Mouse (Mus musculus) neural tube, embryonic 14.5 days (tissue): ENCODE results near the gene Plcb4. TPM values are rescaled to one million over a fixed set of nuclear protein-coding genes. Genes with fewer than 3 reads are reported as not detected.
A peak's percentile ranks its signal among the peaks of the same experiment; 100 is the strongest.

Source experiments
- ATAC-seq: fragments of 200-750 bp; cut with Nextera tagmentation; 2 replicates; pipeline ENCODE4 v1.8.0; 2017; ENCODE audit warnings: low read depth, mild to moderate bottlenecking, moderate TSS enrichment, moderate library complexity
- H3K27ac ChIP-seq: fragments of 300-500 bp; sonication (generic); 2 replicates; pipeline ENCODE4 v1.5.1; 2014; ENCODE audit warnings: low read depth, mild to moderate bottlenecking, control low read depth, low read length, moderate library complexity, mixed read lengths
- H3K27me3 ChIP-seq: fragments of 300-500 bp; sonication (generic); 2 replicates; pipeline ENCODE4 v1.6.1; 2014; ENCODE audit warnings: low read length; ENCODE audit not compliant: control insufficient read depth, insufficient read depth
- H3K36me3 ChIP-seq: fragments of 300-500 bp; sonication (generic); 2 replicates; pipeline ENCODE4 v1.6.1; 2014; ENCODE audit warnings: low read length, mixed read lengths; ENCODE audit not compliant: control insufficient read depth, insufficient read depth
- H3K4me1 ChIP-seq: fragments of 300-500 bp; sonication (generic); 2 replicates; pipeline ENCODE4 v1.6.1; 2014; ENCODE audit warnings: low read length; ENCODE audit not compliant: control insufficient read depth, insufficient read depth
- H3K4me2 ChIP-seq: fragments of 300-500 bp; sonication (generic); 2 replicates; pipeline ENCODE4 v1.6.1; 2014; ENCODE audit warnings: mild to moderate bottlenecking, low read depth, low read length, control low read depth
- H3K4me3 ChIP-seq: fragments of 300-500 bp; sonication (generic); 2 replicates; pipeline ENCODE4 v1.5.1; 2014; ENCODE audit warnings: low read depth, low read length, control low read depth, mixed read lengths
- H3K9ac ChIP-seq: fragments of 300-500 bp; sonication (generic); replicated peaks from 2 replicates; pipeline ENCODE4 v1.6.1; 2014; ENCODE audit warnings: low read depth, mild to moderate bottlenecking, control low read depth, low read length, mixed read lengths
- H3K9me3 ChIP-seq: fragments of 300-500 bp; sonication (generic); 2 replicates; pipeline ENCODE4 v1.6.1; 2016; ENCODE audit warnings: low read length; ENCODE audit not compliant: control insufficient read depth
- WGBS: fragments of 180-500 bp; shearing (Covaris S2); extraction: QIAGEN DNeasy Blood & Tissue Kit; methylation state at CpG from one replicate; pipeline ENCODE4 v1.1.7; 2014; 5-methylcytosine and 5-hydroxymethylcytosine counted together
- polyA plus RNA-seq: library from polyadenylated mRNA; unstranded; fragments of >200 nt; fragmentation: Nextera tagmentation; extraction: Ambion mirVana; gene quantifications from 2 replicates; pipeline ENCODE4 v1.2.1, GENCODE M21; 2014

Gene Plcb4
- 51.0 and 51.5 TPM in 2 replicates for polyA plus RNA-seq

DNA sequence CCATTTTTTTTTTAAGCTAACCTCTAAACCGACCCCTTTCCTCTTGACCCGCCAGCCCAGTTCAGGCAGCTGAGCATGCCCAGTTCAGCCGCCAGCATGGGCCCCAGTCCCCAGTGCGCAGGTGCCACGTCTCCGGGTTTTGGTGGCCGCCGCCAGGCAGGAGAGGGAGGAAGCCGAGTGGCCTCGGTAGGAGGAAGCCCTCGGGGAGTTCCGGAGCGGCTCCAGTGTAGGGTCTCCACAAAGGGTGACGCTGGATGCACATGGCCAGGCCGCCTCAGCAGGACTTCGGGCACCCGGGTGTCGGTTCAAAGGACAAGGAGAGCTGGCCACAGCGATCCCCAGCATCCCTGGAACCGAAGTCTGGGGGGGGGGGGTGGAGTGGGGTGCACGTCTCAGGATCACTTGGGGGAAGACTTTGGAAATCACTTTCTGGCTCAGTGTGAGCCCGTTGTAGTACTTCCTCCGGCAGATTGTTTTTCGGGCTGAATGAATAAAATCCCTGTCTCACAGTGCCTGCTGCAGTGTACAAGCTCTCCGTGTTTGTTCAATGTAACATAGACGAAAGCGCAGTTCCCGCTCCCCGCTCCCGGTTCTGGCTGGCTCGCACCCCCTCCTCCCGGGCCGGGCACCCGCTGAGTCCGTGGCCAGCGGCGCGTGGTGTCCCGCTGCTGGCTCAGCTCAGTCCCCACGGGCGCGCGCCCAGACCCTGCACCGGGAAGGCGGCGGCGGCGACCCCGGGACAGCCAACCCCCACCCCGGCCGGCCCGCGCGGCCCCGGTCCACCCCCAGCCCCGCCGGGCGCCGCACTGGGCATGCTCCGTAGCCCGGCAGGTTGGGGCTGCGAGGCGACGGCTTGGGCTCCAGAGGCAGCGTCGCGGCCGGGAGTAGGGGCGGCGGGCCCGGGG, at the start of gene Plcb4:
Gene Plcb4, plus strand, starts transcription at position 526 of the 905 bp plus-strand sequence.
- peak within 1 kb of the TSS; percentile 68 for H3K4me2 ChIP-seq
- no peaks in the 10 kb centered on the region for H3K27me3 ChIP-seq
- peak within 1 kb of the TSS; percentile 95 for H3K27ac ChIP-seq
- H3K9me3 ChIP-seq, result no peaks in the 10 kb centered on the region
- 0 out of 2 replicates have a peak, but pooled peaks cover 3% of the 10 kb centered on the region for H3K4me1 ChIP-seq
- H3K36me3 ChIP-seq, result no peaks in the 10 kb centered on the region
- H3K9ac ChIP-seq, result peak within 1 kb of the TSS; percentile 89
- H3K4me3 ChIP-seq, result peak within 1 kb of the TSS; percentile 75
- under 1% methylated on average over 59 of the region's 71 CpGs for WGBS
- ATAC-seq, result peak; percentile 93

DNA sequence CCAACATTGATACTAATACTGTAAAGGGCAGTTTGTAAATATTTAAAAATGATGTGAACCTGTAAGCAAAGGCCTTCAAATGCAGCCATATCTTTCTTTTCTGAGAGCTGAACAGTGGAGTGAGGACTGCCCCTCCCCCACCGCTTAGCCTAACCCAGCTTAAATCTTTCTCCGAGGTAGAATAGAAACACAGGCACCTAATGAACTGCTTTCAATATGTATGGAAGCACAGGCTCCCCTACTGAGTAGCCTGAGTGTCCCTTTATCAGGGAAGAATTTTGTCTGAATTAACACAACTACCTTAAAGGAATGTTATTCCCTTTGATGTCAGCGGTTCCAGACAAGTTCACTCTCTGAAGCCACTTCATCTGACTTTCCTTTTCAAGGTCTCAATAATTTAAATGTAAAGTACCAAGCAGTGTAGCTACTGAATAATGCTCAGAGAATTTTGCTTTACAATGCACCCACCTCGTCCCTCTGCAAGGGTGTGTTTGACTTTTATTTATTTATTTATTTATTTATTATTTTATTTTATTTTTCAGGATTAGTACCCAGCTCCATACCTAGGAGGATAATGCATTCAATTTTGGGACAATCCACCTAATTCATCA, 44.1 kb upstream of the Plcb4 start:
- WGBS, result 15% methylated on average over 4 of the region's 4 CpGs
- Histone ChIP-seq H3K4me3 (no peak overlapping the region), H3K9ac (no peak overlapping the region), H3K27ac (no peak overlapping the region), H3K9me3 (no peaks in the 10 kb centered on the region), H3K4me1 (no peaks in the 10 kb centered on the region), H3K4me2 (no peak overlapping the region), H3K27me3 (no peaks in the 10 kb centered on the region), H3K36me3 (no peaks in the 10 kb centered on the region)
- no peak for ATAC-seq

DNA sequence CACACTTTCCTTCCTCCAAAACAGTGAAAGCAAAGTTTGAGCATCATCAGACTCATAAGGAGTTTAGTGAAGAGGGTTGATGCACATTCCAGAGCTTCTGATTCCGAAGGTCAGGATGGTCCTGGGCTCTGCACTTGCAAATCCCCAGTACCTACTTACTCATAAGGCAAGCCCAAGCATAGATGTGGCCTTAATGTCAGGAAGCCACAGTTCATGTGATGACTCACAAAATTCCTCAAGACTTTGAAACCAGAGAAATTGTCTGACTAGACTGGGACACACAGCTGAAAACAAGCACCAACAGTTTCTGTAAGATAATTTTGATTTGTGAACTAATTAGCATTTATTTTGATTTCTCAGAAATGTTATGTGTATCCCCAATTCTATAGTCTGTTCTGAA, 42.7 kb upstream of the Plcb4 start:
- Histone ChIP-seq H3K4me1 (no peaks in the 10 kb centered on the region), H3K27ac (no peak overlapping the region), H3K36me3 (no peaks in the 10 kb centered on the region), H3K4me2 (no peak overlapping the region), H3K27me3 (no peaks in the 10 kb centered on the region), H3K4me3 (no peak overlapping the region), H3K9ac (no peak overlapping the region), H3K9me3 (no peaks in the 10 kb centered on the region)
- no peak for ATAC-seq
- 86% methylated on average over 1 of the region's 1 CpGs for WGBS

DNA sequence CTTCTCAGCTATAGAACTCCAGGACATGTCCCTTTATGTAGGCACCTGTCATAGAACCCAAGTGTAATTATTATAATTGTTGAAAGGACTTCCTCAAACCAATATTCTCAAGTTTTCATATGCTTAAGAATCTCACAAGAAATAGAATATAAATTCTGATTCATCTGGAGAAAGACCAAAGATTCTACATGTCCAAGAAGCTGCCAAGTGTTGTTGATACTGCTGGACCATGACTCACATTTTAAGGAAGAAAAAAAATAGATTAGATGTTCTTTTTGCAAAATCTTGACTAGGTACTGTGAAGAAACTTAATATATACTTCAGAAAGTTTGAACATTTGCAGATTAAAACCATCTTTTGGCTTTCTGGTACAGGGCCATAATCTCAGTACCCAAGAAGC, 40.3 kb upstream of the Plcb4 start:
- Histone ChIP-seq H3K4me3 (no peak overlapping the region), H3K36me3 (no peaks in the 10 kb centered on the region), H3K9ac (no peak overlapping the region), H3K27ac (no peak overlapping the region), H3K4me2 (no peak overlapping the region), H3K4me1 (no peaks in the 10 kb centered on the region), H3K27me3 (no peaks in the 10 kb centered on the region), H3K9me3 (no peaks in the 10 kb centered on the region)
- no peak for ATAC-seq

DNA sequence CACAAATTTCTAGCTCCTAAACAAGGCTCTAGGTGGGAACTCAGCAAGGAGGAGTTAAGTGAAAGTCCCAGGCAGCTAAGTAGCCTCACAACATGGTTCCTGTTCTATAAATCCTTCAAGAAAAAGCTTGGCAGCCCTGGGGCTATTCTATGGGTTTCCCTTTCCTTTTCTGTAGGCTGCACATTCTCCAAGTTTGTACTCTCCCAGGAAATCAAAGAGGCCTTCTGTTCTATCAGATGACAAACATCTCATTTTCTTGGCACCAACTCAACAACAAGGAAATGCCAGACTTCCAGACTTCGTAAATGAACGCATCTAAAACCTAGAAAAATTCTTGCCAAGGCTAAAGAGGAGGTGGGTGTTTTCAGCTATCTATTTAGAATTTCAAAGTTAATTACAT, 38.9 kb upstream of the Plcb4 start:
- Histone ChIP-seq H3K4me1 (no peaks in the 10 kb centered on the region), H3K4me3 (no peak overlapping the region), H3K27ac (no peak overlapping the region), H3K4me2 (no peak overlapping the region), H3K27me3 (no peaks in the 10 kb centered on the region), H3K9me3 (no peaks in the 10 kb centered on the region), H3K9ac (no peak overlapping the region), H3K36me3 (no peaks in the 10 kb centered on the region)
- 68% methylated on average over 2 of the region's 2 CpGs for WGBS
- no peak for ATAC-seq

DNA sequence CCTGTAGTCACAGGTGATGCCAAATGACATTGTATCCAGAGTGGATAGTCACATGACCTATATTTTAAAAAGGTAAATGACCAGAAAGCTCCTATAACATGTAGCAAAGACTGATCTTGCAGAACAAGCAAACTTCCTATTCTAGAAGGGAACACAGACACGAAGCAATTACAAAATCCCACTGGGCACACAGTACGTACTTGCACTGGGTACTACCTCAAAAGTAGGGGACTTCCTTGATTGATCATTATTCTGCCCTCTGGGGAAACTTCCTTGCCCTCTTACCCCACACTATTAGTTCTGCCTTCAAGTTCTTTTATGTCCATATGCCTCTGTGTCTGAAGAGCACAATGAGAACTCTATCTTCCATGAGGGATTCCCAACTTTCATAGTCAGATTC, 31.0 kb upstream of the Plcb4 start:
- Histone ChIP-seq H3K27me3 (no peaks in the 10 kb centered on the region), H3K36me3 (no peaks in the 10 kb centered on the region), H3K9ac (no peak overlapping the region), H3K4me3 (no peak overlapping the region), H3K4me2 (no peak overlapping the region), H3K9me3 (no peaks in the 10 kb centered on the region), H3K27ac (no peak overlapping the region), H3K4me1 (no peaks in the 10 kb centered on the region)
- ATAC-seq, result no peak
- 71% methylated on average over 2 of the region's 2 CpGs for WGBS

DNA sequence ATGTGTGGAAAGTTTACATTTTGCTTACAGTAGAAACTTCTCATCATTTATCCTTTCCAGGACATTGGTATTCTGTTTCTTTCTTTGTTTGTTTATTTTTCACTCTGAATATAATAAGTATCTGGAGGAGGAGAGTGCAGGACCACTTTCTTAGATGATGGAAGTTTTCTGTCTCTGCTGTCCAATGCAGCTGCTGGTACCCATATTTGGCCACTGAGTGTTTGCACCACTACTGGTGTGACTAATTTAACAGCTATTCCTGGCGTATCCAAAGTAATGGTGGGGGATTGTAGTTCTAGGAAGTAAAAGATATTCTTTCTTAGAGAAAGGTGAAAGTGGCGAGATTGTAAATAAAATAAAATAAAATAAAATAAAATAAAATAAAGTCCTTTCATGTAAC, 21.6 kb upstream of the Plcb4 start:
- H3K4me1 ChIP-seq, result no peaks in the 10 kb centered on the region
- no peak overlapping the region for H3K4me2 ChIP-seq
- no peak for ATAC-seq
- no peak overlapping the region for H3K9ac ChIP-seq
- no peak overlapping the region for H3K27ac ChIP-seq
- no peaks in the 10 kb centered on the region for H3K9me3 ChIP-seq
- 80% methylated on average over 2 of the region's 2 CpGs for WGBS
- H3K27me3 ChIP-seq, result no peaks in the 10 kb centered on the region
- H3K4me3 ChIP-seq, result no peak overlapping the region
- H3K36me3 ChIP-seq, result no peaks in the 10 kb centered on the region

DNA sequence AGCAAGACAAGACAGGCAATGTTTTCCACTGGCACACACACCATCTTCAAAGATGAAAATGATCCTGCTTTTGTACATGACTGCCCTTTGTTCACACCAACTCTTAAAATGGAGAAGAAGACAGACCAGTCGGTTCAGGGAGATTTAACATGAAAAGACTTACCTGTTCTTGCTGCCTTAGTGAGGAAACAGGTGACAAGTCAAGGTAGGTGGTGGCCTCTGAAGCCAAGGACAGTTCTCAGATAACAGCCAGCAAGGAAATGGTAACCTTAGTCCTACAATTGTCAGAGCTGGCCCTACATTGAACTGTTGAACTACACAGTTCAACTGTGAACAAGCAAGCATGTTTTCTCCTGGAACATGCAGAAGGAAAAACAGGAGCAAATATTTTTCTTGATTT, 17.8 kb upstream of the Plcb4 start:
- H3K27me3 ChIP-seq, result no peaks in the 10 kb centered on the region
- WGBS, result 94% methylated on average over 1 of the region's 1 CpGs
- H3K4me2 ChIP-seq, result no peak overlapping the region
- no peak overlapping the region for H3K27ac ChIP-seq
- no peaks in the 10 kb centered on the region for H3K9me3 ChIP-seq
- no peaks in the 10 kb centered on the region for H3K36me3 ChIP-seq
- H3K4me3 ChIP-seq, result no peak overlapping the region
- ATAC-seq, result no peak
- no peak overlapping the region for H3K9ac ChIP-seq
- H3K4me1 ChIP-seq, result no peaks in the 10 kb centered on the region

DNA sequence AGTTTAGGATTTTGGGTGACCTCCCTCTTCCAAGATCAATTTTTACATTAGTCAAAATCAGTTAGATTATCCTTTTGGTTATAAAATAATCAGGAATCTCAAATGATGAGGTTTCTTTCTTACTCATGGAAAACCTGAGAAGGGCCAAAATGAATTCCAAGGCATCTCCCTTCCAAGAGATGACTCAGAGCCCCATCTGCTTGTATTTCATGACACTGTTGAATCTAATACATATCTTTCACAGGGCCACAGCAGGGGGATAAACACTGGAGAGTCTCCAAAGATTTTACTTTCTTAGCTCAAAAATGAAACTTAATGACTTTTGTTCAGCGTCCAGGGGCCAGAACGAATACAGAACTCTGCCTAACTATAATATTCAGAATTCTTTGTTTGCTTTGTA, 17.2 kb upstream of the Plcb4 start:
- Histone ChIP-seq H3K4me2 (no peak overlapping the region), H3K27ac (no peak overlapping the region), H3K9ac (no peak overlapping the region), H3K36me3 (no peaks in the 10 kb centered on the region), H3K27me3 (no peaks in the 10 kb centered on the region), H3K9me3 (no peaks in the 10 kb centered on the region), H3K4me1 (no peaks in the 10 kb centered on the region), H3K4me3 (no peak overlapping the region)
- WGBS, result 88% methylated on average over 2 of the region's 2 CpGs
- no peak for ATAC-seq
